Mouse (Mus musculus) layer of hippocampus, adult 8-10 months (tissue): Measurements from ENCODE around the gene Sdc3. TPM values are rescaled to one million over a fixed set of nuclear protein-coding genes. Genes with fewer than 3 reads are reported as not detected.

Experiments used
- DNase-seq, 2 experiments: peaks; one replicate each; pipeline ENCODE4 v3.0.0; 2022; ENCODE audit warnings: low spot score in 2 of 2
- total RNA-seq, 4 experiments: library from RNA; stranded (reverse); gene quantifications; 2 replicates each; pipeline ENCODE4 v1.2.4; 2022

Gene Sdc3
- total RNA-seq, 4 experiments from 2014 or later, result 146 to 169 (median 150) TPM

DNA sequence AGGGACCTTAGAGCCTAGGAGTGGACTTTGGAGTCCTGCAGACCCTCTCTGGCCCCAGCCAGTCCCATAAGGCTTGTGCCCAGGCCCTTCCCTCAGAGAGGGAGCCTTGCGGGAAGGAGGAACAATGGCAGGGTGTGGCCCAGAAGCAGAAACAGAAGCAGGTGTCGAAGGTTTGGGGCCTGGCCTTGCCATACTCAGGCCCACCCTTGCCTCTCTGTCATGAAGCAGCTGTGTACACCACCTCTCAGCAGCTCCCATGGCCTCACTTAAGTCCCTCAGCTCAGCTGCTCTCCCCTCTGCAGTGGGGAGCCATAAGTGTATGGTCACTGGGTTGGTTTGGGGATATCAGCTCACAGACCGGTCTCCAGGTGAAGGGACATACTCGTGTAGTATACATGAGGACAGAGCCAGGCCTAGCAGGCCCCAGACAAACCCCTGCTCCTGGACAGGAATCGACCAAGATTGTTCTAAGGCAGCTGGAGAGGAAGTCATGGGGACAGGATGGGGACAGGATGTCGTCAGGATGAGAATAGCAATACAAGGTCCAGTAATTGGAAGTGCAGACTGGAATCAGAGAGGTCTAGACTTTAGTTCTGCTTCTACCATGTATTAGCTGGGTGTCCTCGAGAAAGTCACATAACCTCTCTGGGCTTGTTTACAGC lies 28.4 kb downstream of the Sdc3 start:
- no peak for DNase-seq

DNA sequence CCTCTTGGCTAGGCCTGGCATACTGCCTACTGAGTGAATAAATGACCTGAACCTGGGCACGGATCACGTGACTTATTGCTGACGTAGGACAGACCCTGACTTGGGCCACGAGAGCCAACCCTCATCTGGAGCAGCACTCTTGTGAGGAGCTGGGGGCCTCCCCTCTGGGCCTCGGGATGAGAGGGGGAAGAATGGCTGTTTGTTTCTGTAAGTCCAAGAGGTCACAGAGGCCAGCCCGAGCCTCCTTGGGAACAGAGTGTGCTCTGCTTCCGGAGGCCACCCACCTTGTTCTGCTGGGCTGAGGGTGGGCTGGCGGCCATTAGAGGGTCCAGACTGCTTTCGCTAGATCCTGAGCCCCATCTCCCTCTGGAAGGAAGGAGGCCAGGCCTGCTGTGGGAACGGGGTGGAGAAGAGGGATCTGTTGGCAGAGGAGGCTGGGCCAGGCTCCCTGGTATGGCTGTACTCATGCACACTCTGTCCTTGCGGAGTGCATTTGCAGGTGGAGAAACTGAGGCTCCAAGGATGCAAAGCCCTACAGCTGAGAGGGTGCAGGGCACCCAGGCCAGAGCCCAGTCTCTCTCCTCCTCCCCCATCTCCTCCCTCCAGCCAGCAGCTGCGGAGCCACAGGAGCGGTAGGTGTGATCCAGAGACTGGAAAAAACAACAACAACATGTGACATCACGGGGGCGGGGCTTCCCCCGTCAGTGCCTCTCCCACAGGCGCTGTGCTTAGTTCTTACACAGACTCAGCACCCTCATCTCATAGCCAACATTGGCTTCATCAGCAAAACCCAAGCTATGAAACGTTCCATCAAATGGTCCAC lies 36.7 kb downstream of the Sdc3 start:
- DNase-seq, result no peak

DNA sequence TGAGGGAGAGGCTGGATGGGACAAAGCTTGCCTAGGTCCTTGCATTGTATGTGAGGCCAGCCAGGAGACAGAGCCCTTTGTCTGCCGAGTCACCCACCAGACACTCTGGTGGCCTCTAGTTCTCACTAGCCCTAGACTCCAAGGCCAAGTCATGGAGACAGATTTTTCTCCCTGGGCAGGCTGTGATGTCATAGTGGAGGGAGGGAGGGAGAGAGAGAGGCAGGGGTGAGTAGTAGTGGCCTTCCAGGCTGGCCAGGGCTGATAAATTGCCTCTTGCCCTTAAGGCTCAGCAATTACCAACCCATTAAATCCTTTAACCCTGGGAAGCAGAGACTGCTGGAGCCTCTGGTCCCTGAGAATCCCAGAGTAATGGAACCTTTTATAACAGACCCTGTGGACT lies 41.8 kb downstream of the Sdc3 start:
- DNase-seq, result no peak

DNA sequence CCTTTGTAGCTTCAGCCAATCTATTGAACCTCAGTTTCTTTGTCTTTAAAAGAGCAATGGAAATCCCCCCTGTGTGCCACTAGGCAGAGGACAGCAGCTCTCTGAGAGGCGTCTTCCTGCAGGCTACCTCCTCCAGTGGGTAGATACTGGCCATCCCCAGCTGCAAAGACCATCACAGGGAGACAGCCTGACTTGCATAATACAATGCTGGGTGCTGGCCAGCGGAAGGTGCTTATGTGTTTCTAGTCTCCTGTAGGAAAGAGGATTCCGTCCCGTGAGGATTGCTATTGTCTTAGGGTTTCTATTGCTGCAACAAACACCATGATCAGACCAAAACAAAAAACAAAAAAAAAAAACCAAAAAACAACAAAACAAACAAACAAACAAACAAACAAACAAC lies 43.2 kb downstream of the Sdc3 start:
- no peak for DNase-seq

DNA sequence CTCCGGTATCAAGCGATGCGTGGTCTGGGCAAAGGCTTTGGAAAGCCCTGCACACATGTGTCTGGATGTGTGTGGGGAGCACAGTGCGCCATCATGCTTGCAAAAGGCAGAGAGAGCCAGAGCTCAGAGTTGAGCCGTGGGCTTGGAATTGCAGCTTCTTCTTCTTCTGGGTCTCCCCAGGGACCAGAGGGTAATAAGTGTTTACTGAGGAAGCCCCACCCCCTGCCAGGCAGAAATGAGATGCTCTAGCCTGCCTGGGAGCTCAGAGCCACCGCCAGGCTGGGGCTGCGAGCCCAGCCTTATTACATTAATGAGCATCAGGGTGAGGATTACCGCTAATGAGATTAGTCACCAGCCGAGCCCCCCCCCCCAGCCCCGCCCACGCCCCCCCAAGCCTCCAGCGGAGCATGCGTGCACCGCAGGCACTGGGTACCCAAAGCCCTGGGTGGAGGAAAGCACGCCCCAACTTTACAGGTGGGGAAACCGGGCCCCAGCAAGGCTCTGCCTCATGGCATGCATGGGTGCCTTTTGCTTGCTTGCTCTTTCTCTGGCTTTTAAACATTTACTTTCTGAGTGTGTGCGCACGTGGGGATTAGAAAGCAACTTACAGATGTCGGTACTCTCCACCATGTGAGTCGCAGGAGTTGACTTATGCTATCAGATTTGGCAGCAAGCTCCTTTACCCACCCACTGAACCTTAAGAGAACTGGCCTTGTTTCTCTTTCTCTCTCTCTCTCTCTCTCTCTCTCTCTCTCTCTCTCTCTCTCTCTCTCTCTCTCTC lies 44.1 kb downstream of the Sdc3 start:
- DNase-seq, result no peak

DNA sequence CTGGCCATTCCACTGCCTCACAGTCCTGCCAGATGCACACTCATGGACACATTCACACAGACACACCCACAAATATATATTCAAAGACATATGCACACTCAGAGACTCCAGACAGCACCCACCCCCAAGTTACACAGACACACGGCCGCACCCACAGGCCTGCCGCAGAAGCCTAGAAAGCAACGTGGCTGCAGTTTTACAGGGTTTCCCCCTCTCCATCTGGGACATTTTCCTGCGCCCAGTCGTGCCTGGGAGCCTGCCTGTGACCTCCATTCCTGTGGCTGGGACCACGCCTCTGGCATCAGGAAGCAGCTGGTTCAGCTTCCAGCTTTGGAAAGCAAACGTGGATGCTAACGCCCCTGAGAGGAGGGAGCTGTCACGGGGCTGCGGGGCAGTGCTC lies 46.2 kb downstream of the Sdc3 start:
- DNase-seq, result no peak

DNA sequence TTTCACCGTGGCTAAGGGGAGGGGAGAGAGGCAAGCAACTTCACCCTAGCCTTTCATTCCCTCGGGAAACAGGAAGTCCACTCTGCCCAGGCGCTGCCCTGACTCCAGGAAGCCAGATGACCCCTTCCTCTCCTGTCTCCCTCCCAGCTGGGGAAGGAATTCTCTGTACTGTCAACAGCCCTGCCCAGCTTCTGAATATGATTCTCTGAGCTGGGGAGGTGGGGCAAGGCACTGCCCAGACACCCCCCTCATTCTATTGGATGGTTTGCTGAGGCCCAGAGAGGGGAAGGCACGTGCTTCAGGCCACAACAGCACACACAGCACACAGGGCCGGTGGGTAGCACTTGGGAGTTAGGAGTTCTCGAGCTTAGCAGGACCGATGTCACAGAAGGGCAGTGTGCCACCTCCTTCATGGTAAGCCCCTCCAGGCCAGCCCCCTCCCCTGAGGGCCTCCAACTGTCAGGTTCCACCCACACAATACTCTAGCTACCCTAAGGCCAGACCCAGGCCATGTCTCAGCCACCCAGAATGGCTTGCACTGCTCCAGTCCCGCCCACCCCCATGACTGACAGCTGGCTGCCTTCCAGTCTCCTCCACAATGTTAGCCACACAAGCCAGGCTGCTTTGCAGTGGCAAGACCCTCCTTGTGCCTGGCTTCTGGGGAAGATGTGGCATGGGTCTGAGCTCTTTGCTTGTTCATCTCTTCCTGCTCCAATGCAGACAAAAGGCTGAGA lies 48.9 kb downstream of the Sdc3 start:
- no peak for DNase-seq

DNA sequence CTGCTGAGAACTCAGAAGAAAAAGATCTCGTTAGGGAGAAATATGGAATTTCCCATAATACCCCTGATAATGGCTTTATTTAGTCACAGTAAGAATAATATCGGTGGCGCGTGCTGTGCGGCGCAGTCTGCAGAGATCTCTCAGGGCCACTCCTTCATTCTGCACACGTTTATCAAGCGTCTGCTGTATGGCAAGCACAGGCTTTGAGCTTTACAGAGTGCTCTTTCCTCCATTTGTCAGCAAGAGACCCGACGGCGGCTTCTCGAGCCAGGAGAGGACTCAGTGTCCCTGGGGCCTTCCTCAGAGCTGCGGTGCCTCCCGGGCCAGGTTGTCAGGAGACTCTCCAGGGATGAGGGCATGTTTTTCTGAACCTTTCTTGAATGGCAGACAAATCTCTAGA lies 56.5 kb downstream of the Sdc3 start:
- no peak for DNase-seq

DNA sequence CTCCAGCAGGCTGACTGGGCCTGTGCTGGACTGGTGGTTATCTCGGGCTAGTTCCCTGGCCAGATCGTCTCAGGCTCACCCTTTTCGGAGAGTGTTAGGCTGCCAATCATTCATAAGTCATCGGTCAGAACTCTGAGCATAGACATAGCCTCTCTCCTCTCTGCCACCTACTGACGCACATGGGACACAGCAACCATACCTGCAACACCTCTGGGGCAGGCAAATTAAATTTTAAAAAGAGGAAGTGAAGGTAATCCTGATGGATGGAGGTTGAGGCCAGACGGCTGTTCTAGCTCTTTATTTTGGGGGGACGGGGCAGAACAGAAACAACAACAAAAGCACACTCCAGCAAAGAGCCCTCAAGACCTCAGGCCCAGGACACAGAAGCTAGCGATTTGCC lies 65.3 kb downstream of the Sdc3 start:
- no peak for DNase-seq

DNA sequence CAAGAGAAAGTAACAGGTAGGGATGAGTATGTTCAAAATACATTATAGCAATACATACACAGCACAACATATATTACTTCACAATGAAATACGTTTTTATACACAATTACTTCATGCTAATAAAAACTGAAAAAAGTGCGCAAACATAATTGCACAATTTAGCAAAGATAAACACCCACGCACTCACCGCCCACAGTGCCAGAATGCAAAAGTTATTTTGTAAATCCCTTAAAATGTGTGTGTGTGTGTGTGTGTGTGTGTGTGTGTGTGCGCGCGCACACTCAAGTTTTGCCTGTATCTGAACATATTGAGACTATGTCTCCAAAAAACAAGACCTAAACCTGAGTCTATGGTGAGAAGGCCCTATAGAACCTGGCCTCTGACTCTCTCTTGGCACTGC lies 66.5 kb downstream of the Sdc3 start:
- DNase-seq, result peak in 1 of 2 experiments; percentile 49

DNA sequence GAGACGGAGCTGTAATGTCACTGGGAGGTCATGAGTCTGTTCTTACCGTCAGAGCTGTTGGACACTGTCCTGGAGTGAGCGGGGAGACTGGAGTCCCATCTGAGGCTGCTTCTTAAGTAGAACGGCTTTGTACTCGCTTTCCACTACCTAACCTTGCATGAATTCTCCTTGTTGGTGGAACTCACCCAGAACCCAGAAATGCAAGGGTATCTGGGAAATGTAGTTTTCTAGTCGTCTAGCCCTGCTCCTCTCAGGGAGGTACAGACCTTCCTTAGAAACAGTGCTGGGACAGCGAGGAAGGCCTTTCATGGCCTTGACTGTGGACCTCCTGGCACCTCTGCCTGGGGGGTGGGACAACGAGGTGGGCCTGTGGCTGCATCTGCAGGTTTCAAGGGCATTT lies 67.1 kb downstream of the Sdc3 start:
- DNase-seq, result no peak

DNA sequence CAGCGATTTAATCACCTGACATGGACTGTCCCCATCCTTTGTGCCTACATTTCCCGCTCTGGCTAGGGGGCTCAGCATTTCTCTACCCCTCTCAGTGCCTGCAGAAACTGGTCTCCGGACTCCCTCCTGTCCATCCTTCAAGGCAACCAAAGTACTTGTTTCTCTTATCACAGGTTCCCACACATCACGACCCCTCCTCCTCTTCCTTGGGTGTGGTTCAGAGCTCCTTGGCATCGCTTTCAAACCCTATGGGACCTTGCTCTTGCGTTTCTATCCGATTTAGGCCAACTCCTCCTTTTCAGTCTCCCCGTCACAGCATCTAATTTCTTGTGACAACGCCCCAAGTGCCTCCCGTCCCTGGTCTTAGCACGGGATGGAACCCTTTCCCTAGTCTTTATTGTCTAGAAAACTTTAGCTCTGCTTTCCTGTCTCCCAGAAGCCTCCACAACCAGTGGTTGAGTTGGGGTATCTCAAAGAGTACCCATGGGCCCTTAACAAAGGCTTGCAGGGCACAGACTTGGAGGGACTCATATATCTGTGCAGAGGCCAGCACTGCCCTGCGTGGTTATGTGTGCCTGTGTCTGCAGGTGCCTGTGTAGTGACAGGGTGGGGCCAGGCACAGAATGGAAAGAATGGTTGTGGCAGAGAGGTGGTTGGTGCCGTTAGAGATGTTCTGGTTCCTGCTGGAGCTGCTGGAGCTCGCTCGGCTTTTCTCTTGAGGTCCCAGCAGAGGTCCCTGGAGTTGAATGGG lies 68.7 kb downstream of the Sdc3 start:
- DNase-seq, result no peak

DNA sequence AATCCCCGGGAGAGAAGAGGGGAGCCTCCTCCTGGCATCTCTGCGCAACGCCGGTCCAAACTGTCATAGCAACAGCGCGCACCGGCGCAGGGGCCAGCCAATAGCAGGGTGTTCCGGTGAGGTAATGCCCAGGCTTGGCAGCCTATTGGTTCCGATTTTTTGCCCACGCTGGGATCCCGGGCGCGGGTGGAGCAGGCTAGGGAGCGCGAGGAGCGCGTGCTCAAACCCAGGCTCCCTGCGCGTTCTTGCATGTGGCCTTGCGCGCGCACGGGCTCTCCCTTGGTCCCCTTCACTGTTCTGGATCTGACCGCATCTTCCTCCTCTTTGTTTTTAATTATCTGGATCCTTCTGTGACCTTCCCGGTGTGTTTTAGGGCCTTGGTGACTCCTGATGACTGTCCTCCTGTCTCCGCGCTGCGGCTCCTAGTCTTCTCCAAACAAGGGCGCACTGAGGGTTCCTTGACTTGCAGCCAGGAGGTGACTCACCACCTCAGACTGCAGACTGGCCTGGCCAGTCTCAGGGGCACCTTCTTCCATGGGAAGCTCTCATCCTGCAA lies 69.4 kb downstream of the Sdc3 start:
- DNase-seq, result peak; percentile 94 to 96

DNA sequence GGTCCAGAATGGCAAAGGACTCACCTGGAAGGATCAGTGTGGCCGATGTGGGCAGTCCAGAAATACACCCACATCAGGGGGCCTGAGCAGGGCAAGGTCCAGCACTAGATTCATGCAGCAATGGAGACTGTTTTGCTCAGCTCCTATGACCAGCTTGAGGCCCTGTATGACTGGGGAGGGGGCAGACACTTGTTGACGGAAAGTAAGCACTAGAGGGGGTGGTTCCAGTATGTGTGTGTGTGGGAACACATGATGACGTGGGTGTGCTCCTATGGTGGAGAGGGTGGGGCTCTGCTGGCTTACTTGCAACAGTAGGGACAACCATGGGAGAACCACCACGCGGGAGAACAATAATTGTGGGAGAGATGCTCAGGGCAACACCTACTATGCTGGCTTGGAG lies 70.2 kb downstream of the Sdc3 start:
- no peak for DNase-seq

DNA sequence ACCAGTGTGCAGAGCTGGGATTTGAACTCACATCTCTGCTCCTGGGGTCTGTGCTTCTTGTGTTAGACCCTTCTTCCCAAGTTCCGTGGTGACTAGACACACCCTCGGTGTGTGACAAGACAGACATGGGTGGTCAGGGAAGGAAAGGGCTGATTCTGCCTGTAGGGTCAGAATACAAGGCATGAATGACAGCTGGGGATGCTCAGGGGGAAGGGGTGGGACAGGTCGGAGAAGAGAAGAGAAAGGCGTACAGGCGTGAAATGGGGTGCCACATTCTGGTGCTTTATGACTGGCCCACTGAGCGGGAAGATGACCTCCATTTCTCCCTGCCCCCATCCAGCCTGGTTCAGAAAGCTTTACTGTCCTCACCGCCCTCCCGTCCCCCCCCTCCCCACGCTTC lies 73.1 kb downstream of the Sdc3 start:
- DNase-seq, result no peak

DNA sequence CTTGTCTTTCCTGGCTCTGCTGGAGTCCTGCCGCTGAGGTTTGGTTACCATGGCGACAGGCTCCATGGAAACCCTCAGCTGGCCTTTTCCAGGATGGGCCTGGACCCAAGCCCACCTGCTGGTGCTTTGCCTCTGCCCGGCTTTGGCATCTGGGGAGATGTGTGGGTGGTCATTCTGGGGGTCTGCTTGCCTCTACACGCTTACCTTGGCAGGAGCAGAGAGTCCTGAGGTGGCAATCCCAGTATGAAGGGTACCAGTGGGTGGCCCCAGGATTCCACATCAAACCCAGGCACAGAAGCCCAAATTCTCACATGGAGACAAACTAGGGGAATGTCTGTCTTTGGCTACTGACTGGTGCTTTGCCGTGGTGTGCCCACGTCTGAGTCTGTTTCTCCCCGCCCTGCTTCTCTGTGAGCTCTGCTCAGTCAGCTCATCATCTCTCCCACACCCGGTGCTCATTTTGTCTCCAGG lies 73.6 kb downstream of the Sdc3 start:
- DNase-seq, result peak; percentile 87 to 88

DNA sequence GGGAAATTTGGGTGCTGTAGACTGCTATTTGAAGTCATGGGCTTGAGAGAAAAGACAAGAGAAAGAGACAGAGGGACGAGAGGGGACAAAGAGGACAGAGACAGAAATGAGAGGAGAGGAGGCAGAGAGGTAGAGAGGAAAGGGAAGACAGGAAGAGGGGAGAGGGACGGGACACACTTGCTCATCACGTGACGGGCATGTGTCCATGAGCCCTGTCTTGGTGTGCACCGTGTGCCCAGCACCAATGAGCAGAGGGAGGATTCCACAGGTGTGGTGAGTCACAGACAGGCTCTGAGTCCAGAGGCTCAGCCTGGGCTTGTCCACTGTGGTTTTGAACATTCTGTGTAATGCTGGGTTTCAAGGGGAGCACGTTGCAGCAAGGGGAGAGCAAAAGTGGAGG lies 75.6 kb downstream of the Sdc3 start:
- DNase-seq, result no peak

DNA sequence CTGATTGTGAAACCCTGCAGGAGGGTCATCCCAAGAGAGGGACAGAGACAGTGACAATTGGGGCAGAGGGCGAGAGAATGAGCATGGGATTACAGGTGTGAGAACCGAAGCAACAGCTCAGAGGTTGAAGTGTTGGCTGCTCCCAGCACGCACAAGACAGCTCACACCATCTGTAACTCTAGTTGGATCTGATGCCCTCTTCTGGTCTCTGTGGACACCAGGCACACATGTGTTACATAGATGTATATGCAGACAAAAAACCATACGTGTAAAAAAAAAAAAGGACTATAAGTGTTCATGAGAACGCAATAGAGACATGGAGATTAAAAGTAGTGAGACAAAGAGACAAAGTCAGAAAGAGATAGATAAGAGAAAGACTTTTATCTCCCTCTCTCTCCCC lies 76.5 kb downstream of the Sdc3 start:
- no peak for DNase-seq

DNA sequence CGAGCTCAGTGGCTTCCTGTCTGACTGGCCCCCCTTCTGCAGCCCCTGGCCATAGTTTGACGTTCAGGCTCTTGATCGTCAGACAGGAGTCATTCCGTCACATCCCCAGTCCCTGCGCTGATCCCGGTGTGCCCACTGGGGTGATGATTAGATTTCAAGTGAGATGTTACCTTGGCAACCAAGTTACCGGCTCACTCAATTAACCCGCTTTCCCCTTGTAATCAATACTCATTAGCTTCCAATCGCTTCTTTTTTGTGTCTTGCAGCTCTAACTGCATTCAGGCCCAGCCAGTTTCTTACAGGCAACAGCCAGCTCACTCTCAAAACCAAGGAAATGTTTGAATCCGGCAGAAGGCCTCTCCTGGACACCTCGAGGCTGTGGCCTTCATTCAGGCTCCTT lies 80.1 kb downstream of the Sdc3 start:
- DNase-seq, result no peak

DNA sequence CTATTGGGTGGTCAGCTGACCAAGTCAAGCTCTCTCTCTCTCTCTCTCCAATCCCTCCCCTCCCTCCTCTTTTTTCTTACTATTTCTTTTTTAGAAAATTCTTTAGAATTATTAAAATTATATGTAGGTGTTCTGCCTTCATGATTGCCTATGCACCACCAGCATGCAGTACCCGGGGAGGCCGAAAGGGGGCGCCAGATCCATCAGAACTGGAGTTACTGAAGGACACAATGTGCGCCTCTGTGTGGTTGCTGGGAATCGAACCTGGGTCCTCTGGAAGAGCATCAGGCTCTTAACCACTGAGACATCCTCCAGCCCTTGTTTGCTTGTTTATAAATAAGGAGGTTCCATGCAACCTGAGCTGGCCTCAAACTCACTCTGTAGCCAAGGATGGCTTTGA lies 81.1 kb downstream of the Sdc3 start:
- no peak for DNase-seq
